Mouse (Mus musculus) liver, embryonic 14.5 days (tissue): ENCODE measurements at regions not wholly inside any gene's neighbourhood (a gene's known extent, or its start where the extent isn't known, plus 50 kb on each side); places are given as distances from the start of the nearest gene placed in this dataset.

ENCODE experiments used
- CTCF ChIP-seq: IDR thresholded peaks from 2 replicates; pipeline ENCODE4 v1.5.1; 2016; ENCODE audit warnings: antibody characterized with exemption, low read depth, control low read depth
- EP300 ChIP-seq: IDR thresholded peaks from 2 replicates; pipeline ENCODE4 v1.6.1; 2016; ENCODE audit warnings: antibody characterized with exemption, low read depth

GRCm38 (mm10) chr1:126922231-126922630, 91.6 kb upstream of the Nckap5 start:
- no peak for TF ChIP-seq CTCF
- TF ChIP-seq EP300, result no peak
